Mouse (Mus musculus) A20 (cell line): Measurements from ENCODE around the gene Lin7a.

Source experiments
- DNase-seq: peaks from one replicate; pipeline ENCODE4 v3.0.0-alpha.2; 2011; ENCODE audit warnings: low read depth, low spot score

Gene Lin7a

DNA sequence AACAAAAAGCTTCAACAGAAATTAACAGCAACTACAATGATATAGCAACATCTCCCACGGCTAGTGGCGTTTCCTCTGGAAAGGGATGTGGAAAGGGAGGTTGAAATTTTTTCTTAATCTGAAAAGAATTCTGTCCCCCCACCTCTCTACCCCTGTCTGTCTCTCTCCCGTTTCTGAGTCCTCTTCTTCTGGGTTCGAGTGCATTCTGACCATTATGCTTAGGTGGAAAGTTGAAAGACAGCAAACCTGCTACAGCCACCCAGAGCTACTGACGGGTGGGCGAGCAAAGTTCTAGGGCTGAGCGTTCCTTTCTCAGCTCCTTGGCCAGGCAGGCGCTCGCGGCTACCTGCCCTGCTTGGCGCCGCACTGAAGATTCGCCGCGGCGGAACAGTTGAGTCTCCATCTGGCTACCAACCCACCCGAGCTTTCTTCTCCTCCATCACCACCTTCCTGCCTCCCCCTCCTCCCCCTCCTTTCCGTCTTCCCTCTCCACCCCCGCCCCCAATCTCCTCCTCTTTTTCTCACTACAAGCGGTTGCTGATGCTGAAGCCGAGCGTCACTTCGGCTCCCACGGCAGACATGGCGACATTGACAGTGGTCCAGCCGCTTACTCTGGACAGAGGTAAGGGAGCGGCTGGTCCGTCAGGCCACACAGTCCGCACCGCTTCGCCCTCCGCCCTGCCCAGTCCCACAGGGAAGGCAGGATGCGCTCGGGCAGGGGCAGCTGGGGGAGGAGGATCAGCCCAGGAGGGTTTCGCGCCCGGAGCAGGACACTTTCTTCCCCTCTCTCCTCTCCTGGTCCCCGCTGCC is at the start of gene Lin7a:
Gene Lin7a (plus strand): TSS at position 366 of the 810 bp plus-strand sequence.
- no peak for DNase-seq

DNA sequence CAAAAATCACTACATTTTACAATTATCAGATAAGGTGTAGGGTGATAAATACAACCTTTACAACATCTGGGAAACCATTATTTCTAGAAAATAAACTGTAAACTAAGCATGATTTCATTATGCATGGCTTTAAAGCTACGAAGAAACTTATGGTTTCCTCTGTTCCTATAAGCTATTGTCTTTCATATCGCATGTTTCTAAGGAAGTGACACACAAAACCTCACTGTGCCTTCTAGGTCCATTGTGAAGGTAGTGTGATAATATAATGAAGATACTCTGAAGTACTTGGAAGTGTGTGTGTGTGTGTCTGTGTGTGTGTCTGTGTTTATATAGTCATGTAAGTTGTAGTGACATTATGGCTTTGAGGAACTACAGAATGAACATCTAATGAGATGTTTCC is 49.8 kb upstream of the Lin7a start:
- DNase-seq = no peak

DNA sequence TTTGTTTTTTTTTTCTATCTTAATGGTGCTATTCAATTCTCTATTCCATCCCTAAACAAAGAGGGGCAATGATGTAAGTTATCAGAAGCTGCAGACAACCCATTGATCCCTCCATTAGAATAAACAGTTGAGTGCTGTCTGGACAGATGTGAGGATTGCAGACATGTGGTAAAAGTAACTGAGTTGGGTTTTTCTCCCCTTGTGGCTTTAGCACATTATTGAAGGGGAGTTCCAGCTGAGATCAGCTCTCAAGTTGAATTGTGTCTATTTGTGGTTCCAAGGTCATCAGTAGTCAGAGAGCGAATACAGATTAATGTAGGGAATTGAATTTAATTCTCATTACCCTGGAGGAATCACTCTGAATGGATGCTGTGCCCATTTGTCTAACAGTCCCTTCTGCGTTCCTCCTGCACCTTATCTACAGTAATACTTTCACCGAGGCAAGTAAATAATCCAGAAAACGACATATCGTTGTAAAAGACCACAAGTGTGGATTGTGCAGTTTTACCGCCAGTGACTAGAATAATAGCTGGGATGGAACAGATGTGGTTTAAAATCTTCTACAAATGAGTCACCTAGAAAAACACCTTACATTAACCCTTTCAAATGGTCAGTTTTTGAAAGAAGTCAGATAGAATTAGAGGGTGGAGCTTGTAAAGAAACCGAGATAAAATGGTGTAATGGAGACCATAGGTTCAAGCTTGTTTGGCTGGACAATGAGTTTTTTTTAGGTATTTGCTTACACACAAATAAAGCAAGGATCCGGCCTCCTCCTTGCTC is 48.9 kb upstream of the Lin7a start:
- no peak for DNase-seq

DNA sequence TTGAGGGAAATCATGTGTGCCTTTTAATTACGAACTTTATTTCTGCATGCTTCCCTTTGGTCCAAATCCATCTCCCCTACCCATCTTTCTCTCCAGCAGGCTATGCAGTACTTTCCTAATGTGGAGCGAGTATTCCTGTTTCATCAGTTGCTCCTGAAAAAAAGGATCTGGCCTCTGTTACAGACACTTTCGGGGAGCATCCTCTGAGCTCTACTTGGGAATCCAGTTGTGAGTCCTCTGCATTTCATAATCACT is 48.4 kb upstream of the Lin7a start:
- no peak for DNase-seq

DNA sequence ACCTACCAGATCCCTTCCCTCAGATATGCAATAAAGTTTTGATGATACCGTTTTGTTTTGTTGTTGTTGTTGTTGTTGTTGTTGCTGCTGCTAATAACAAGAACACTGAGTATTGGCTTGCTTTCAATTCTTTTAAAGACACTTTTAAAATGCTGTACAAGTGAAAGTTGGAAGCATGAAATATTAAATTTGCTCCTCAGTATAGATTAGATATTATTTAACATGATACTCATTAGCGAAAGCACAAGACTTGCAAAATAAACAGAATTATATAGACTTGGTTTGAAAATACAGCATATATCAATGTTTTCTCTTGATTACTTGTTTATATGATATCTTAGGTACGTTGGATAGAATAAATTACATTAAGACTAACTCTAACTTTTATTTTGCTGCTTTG is 47.7 kb upstream of the Lin7a start:
- no peak for DNase-seq

DNA sequence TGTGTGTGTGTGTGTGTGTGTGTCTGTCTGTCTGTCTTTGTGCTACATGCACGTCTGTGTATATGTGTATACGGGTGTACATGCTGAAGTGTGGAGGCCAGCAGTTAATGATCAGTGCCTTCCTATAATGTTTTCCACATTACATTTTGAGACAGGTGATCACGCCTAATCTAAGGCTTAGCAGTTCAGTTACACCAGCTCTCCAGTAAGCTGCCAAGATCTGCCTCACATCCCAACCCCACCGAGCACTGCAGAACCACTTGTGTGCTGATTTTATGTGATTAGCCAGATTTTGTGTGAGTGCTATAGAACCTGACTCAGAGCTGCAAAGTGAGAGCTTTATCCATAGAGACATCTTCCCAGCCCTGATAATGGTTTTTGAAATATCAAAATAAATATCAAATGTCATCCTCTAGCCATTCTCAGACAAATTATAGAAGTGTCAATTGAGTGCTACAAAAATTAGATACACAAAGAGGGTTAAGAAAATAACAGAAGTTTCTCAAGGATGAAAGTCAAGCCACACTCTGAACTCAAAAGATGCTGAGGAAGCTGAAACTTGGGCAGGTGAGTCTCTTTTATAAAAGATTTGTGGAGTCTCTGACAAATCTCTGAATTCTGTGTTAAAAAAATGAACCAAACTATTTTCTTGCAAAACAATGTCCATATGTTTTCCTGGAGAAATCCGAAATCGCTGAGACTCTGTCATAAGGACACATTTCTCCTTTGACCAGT is 46.7 kb upstream of the Lin7a start:
- DNase-seq = no peak

DNA sequence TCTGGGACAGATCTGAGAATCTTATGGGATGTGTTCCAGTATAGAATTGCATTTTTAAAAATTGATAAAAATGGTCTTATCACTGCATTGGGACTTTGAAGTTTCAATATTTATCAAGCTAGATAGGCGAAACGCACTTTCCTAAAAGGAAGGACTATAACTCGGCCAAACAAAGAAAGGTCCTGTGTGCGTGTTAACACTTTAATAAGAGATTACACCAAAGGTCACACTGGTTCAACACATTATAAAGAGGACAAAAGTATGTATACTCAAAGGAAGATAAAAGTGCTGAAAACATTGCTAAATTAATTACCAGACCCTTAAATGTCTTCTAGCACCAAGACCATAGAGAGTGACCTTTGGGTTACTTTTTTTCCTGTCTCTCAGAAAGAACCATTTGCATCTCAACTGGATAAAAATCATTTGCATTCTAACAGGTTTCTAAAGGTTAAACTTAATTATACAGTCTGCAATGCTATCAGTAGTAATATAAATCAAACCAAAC is 46.1 kb upstream of the Lin7a start:
- DNase-seq = no peak

DNA sequence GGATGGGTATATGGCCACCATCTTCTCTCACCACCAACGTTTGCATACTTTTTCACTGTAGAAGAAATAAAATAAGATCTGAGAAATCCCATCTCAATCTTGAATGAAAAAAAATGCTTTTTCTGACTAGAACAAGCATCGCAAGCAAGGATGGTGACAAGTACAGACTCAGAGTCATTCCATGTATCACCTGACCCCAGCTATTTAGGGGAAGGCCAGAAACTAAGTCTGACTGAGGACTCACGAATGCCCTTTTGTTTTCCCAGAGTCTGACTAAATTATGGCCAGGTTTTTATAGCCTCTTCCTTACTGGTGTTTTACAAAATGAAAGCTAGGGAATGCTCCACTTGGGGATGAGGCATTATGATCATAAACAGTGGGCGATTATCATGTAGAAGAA is 45.6 kb upstream of the Lin7a start:
- no peak for DNase-seq

DNA sequence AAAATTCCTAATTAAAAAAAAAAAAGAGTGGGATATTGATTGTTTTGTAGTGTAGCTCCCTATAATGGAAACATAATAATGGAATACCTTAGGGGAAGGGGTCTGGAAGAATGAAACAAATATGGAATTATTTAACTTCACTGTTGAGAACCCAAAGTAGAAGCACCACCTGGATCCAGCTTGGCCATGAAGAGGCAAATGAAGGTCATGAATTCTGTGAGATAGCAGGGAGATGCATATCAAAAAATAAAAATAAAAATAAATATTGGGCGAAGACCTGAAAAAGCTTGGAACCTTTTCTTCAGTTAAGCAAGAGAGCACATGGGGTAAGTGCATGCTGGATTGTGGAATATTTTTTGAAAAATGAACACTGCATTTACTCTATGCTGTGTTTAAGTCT is 43.6 kb upstream of the Lin7a start:
- DNase-seq = no peak

DNA sequence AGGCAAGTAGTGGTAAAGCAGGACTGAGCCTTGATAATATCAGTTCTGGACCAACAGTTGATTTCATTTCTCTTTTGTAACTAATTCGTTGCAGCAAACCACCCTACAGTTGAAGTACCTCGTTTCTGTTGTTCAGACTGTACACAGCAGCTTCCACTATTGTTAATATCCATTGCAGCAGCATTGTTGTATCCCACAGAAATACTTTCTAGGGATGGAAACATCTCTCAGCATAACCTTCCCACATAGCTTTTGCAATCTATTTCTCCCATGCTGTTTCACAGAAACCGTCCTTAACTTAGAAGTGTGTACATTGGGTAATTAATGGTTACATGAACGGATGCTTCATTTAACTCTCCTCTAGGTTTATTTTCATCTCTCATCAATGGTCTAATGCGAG is 42.7 kb upstream of the Lin7a start:
- no peak for DNase-seq

DNA sequence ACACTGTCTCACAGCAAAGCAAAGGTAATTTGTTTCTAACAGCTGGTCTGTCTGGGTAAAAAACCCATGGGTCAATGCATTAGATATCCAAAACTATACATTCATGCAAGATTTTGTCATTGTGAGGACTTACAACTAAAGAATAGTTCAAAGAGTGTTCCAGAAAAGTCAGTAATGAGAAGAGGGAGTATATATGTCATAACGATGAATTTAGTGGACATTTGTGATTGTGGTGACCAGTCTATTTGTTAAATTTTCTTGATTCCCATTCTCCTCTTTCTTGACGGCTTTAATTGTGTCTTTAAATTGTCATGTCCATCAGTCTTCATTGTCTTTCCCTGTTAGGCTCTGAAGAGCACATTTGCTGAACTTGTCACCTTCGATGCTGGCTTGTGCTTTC is 42.1 kb upstream of the Lin7a start:
- DNase-seq = no peak

DNA sequence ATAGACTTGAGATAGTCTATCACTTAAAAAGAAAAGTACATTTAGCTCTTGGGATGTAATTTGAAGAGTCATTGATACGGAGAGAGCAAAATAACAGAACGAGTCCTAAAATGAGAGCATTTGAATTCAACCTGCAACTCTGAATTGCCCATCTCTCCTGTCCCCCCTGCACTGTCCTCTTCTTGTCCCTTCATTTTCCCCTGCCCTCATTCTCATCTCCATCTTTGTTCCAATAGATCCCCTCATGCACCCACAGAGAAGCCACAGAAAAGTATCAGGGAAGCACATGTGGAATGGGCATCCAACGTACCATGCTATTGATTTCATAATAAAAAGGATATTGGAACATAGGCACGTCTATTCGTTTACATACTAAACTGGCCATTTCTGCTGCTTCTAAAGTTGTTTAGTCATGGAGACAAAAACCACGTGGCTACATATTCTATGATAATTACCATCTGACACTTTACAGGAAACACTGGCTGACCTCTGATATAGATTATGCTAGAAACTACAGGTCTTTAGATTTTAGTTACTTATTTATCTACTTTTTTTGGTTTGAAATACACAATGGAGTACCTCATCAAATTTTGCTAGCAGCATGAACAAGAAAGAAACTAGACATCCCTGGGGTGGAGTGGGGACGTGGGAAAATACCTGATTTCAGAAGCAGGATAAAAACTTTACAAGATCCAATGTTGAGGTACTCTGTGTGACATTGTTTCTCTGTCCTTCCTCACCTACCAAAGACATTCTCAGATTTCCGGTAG is 41.2 kb upstream of the Lin7a start:
- DNase-seq = no peak

DNA sequence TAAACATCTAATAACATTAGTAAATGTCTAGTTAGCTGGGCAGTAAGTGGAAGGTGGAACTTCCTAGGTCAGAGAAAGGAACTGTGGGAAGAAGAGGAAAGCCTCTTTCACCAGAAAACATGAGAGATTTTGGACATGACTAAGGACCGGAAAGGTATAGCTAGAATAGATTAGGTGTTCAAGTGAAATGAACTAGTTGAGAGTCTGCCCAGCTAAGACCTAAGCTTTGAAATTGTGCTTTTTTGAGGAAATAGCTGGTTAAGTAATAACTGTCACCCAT is 40.7 kb upstream of the Lin7a start:
- no peak for DNase-seq

DNA sequence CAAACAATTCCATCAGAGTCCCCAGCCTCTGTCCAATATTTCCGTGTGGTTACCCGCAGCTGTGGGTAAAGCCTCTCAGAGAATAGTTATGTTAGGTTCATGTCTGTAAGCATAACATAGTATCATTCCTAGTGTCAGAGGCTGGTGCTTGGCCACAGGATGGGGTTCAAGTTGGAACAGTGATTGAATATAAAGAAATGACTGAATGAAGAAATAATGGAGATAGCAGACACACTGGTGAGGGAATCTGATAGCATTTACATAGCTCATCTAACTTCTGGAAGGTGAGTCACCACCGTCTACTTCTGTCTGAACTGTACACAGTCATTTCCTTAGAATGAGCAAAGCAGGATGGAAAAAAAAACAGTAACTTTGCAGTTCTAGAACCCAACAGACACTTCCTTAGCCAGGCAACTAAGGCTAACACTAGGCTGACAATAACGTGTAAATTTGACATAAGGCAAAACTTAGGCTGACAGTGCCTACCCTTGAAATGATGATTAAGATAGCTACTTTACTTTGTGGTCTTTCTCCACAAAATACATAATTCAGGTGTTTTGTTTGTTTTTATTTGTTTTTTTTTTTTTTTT is 40.0 kb upstream of the Lin7a start:
- DNase-seq = no peak

DNA sequence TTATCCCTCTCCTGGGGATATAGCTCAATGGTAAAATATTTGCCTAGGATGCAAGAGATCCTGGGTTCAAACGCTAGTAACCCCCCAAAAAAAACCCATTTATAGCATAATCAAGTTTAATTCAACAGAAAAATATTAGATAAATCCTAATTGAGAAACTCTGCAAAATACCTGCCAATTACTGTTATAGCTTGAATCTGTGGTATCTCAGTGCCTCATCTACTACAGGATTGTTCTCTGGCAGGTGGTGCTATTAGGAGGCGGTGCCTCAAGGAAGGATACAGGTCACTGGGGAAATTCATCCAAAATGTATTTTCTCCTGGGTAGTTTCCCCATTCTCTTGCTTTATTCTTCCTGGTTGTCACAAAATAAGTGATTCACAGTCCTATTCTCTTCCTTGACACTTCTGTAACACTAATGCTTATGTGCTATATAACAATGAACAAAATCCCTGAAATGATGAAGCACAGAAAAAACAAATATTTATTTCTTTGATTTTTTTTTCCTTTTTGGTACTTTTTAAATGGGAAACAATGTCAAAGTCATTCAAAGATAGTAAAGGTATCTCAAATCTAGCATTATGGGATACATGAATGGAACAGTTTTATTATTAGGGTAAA is 38.9 kb upstream of the Lin7a start:
- no peak for DNase-seq

DNA sequence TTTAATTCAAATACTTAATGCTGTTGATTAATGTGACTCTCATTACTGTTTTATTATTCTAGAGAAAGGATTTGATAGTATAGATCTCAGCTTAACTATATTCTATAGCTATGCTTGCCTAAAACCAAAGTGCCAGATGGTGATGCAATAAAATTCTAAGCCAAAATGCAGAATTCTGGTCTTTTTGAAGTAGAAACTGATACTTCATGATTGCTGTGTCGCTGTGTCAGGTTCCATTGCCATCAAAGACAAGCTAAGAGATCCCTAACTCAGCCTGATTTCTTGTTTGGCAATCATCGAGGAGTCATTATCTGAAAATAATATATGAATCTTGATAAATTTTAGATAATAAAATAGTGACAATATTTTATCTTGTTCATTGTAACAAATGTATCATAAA is 38.3 kb upstream of the Lin7a start:
- DNase-seq = no peak

DNA sequence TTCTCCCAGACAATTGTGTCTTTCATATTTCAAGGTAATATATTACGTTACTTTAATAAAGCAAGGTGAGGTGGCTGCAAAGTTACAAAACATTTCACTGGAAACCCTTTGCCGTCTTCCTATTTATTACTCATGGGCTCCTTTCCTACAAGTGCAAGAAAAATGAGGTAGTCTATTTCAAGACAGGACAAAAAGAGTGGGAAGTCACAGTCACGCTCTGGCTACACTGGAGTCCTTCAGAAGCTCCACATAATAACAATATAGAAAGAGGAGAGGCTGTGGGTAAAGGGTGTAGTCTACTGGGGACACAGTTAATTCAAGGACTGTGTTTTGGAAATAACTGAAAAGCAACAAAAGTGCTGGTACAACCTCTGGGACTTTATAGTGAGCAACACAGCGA is 37.7 kb upstream of the Lin7a start:
- DNase-seq = no peak

DNA sequence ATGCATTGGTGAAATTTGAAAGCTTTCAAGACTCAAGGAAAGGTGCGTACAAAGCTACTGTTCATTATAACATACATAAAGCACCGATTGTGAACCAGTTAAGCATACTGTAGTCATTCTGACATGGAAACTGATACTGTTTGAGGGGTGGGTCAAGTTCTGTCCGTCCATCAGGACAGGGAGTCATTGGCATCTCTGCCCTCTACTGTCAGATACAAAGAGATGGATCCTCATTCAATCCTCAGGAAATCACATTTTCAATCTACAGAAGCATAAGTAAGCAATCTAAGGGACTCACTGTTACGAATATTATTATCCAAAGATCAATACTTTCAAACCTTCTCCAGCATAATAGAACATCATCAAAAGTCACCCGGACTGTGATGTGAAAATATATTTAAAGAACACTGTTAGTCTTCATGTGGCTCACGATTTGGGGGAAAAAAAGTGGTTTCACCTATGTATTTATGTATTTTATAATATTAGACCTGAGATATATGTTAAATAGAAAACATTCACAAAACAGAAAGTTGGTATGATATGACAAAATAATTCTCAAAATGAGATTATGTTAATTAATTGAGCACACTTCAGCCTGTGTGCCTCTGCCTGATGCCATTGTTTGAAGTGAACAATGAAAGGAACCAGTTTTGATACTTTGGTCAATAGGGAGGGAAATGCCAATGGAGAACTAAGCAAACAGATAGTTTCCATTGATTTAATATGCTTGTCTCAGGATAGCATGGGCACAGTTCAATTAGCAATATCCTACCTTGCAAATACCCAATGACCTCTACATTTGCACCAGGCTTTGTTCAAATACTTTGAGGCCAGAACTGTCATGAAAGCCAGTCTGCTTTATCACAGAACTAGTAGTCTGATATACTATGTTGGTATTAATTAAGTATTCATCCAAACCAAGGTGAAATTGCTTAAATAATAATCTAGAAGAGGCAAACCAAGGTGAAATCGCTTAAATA is 36.8 kb upstream of the Lin7a start:
- no peak for DNase-seq

DNA sequence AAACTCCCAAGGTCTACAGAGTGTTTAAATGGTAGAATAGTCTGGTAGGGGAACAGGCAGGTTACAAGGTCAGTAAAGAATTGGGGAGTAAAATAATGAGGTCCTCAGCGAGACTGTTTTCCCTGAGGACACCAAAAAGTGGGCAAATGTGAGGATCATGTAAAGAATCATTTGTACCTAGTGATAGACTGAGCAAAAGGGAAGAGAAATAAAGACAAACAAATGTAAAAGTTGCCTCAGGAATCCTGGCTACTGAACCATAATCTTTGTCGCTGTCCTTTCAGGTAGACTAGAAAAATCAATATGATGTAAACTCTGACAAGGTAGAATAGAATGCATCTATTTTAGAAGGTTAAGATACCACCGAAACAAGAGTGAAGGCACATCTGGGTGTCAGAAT is 36.0 kb upstream of the Lin7a start:
- no peak for DNase-seq

DNA sequence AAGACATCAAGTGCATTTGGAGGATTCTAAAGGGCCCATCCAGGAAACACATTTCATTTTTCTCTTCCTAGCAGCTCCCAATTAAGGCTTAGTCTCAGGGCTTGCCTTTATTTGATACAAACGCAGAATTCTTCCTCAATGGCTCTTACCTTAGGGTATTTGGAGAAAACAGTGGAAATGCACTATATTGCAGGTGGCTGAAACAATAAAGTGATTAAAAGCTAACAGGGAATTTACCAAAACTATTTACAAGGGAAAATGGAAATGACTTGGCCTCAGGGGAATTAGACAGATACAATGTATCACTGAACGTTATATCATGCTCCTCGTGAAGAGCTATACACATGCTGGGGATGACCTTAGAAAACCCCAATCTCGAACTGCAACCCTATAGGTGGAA is 35.3 kb upstream of the Lin7a start:
- DNase-seq = no peak
